Mouse (Mus musculus): ENCODE measurements around the gene Kifc1.

DNA sequence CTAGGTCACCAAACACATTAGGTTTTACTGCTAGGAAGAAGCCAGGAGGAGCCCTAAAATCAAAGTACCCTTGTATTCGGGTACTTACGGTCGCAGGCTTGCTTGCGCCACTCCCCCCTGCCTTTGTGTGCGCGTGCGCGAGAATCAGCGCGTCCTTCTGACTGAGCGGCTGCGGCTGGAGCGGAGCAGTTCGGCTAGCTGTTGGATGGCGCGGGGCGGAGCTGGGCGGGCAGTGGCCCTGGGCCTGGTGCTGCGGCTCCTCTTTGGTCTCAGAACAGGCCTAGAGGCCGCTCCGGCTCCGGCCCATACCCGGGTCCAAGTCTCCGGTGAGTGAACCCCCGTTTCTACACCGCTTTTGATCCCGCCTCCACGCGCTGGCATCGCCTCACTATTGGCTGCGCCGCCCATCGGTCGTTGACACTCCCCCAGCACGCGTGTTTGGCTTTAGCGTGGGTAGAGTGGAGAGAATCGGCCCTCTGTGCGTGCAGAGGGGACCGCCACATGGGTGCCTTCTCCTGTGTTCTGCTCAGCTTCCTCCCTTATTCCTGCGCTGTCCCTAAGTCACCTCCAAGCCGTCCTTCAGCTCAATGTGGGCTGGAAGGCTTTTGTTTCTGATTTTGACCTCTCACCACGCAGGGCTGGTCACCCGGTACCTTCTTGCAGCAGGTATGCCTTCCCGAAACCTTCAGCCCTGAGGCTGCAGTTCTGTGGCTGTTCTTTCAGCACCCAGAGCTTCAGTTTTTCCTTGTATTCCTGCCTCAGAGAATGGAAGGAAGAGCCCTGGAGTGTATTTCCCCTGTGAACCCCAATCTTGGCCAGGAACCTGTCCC lies 47.3 kb downstream of the Kifc1 start, which contains the start of gene Cd320:
- TF ChIP-seq POLR2A (IDR thresholded peaks at IDR 0.05; ENCODE audit: extremely low read depth, insufficient read depth, low read length) (peak; percentile 40; the same call in 1 of the 2 replicates), CTCF (IDR thresholded peaks at IDR 0.05; ENCODE audit: low read depth, low read length) (no peak)
